Mouse (Mus musculus) liver, adult 2 months (tissue): ENCODE data around the gene Ndufc2.

ENCODE experiments used
- CTCF ChIP-seq: fragments of 200-500 bp; IDR thresholded peaks from 2 replicates; pipeline ENCODE4 v1.5.1; 2011; ENCODE audit warnings: low read depth, low read length, control low read depth
- POLR2A ChIP-seq: fragments of 200-500 bp; IDR thresholded peaks from 2 replicates; pipeline ENCODE4 v1.6.1; 2011; ENCODE audit warnings: low read length, control low read depth; ENCODE audit not compliant: insufficient read depth; ENCODE audit errors: extremely low read depth

DNA sequence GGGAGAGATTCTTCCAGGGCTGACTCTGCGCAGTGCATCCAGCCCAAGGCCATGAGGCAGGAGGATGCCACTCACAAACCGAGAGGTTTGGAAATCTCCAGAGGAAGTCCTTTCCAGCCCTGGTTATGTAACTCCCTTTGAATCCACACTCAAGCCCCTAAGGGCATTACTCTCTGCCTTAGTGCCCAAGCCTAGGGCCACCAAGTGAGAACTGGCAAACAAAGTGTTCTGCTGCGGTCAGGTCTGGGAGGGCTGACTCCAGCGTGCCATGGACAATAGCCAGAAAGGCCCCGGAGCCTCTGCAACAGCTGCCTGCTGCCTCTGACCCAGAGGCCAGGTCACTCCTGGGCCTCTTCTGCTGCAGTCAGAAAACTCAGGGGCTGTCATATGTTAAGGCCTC, 18.9 kb downstream of the Ndufc2 start:
- TF ChIP-seq POLR2A (no peak), CTCF (no peak)
